In the genomic region with DNA sequence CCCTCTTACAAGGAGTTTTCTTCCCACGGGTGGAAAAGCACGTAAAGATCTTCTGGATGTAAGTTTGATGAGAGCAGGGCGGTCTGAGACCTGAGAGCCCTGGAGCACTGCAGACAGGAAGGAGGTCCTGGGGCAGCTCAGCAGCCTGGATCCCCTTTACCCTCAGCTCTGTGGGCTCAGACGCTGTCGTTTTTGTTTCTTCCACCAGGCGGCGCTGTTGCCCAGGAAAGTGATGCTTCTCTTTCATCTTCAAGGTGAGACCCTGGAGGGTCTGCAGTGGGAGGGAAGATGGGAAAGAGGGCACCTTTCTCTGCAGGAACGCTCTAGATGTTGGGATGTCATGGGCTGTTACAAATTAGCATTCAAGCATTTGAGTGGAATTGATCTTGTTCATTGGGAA, we compare ENCODE assay signal across 10 mouse cellular contexts. TPM values are rescaled to one million over a fixed set of nuclear protein-coding genes. Genes with fewer than 3 reads are reported as not detected.
DNase-seq lines count a peak whose midpoint lies in the region; ATAC-seq and TF ChIP-seq lines count a peak whose summit lies in the region.
"Not testable (repeated sequence)": the region's sequence is repeated elsewhere in the genome, so short reads cannot be mapped to it uniquely, and the experiment has no call there.
"Had no signal": no experiment of that assay in that cellular context is flagged by ENCODE, and none has a peak within 500 bp of the region (broad histone marks: within the 10 kb centered on the region; RNA-seq: fewer than 3 reads in every experiment).

No protein-coding gene starts in this region.

- peak; percentile 38 for DNase-seq in CH12.LX (ENCODE audit: extremely low read depth)
- DNase-seq in embryonic facial prominence, embryonic 10.5 days (ENCODE audit: low spot score), result peak; percentile 74
- DNase-seq in hindbrain, embryonic 11.5 days (ENCODE audit: low spot score), result peak; percentile 82
- peak; percentile 70 for DNase-seq in left cerebral cortex, postnatal 4 days
- DNase-seq in retina, postnatal 7 days (ENCODE audit: low read depth, low spot score), result peak; percentile 35
- DNase-seq in thymus, postnatal 36 days, result peak; percentile 31 to 43

- in situ Hi-C loops in CH12.LX (cut with MboI; ENCODE audit: low pct_ligation_motif_present, low pct_unique_long_range_greater_than_20kb, low sequenced_read_pairs), result not testable (repeated sequence)

- TF ChIP-seq EP300 in CH12.LX (IDR thresholded peaks at IDR 0.05; ENCODE audit: low read length), result not testable (repeated sequence)

- not testable (repeated sequence) for H3K4me2 ChIP-seq in CH12.LX (ENCODE audit: insufficient read depth, low read depth, poor library complexity, severe bottlenecking); hindbrain, embryonic 11.5 days (replicated peaks; ENCODE audit: low read depth, low read length)

- TF ChIP-seq CTCF in CH12.LX (conservative IDR thresholded peaks at IDR 0.05 in 1 of 2, IDR thresholded peaks at IDR 0.05 in 1 of 2; ENCODE audit: low read depth in 2 of 2, low read length in 2 of 2), result peak; percentile 59 to 79
- TF ChIP-seq CTCF in bone marrow, adult 2 months (IDR thresholded peaks at IDR 0.05; ENCODE audit: control insufficient read depth, insufficient read depth, low read length), result peak; percentile 60

- not testable (repeated sequence) for H3K4me1 ChIP-seq in CH12.LX (ENCODE audit: control insufficient read depth in 1 of 2, insufficient read depth in 2 of 2); bone marrow, adult 2 months (ENCODE audit: control insufficient read depth, insufficient read depth, low read length); embryonic facial prominence, embryonic 10.5 days; hindbrain, embryonic 11.5 days (replicated peaks; ENCODE audit: control insufficient read depth, insufficient read depth, low read length)

- H3K27ac ChIP-seq in CH12.LX (ENCODE audit: insufficient read depth, low read depth); bone marrow, adult 2 months (ENCODE audit: control insufficient read depth, insufficient read depth, low read depth, low read length, poor library complexity); embryonic facial prominence, embryonic 10.5 days (replicated peaks); hindbrain, embryonic 11.5 days (ENCODE audit: low read depth, low read length): not testable (repeated sequence)

- H3K36me3 ChIP-seq in CH12.LX (replicated peaks in 1 of 2; ENCODE audit: control insufficient read depth in 1 of 2, insufficient read depth in 1 of 2, low read length in 1 of 2); embryonic facial prominence, embryonic 10.5 days (replicated peaks); hindbrain, embryonic 11.5 days (ENCODE audit: control insufficient read depth, insufficient read depth, low read length): not testable (repeated sequence)

- not testable (repeated sequence) for H3K9me3 ChIP-seq in CH12.LX (replicated peaks; ENCODE audit: low read length); embryonic facial prominence, embryonic 10.5 days; hindbrain, embryonic 11.5 days (ENCODE audit: control insufficient read depth, low read length)

- intact Hi-C loops in left cerebral cortex, postnatal 4 days (cut with DNase I), result not testable (repeated sequence)

- not testable (repeated sequence) for H3K79me2 ChIP-seq in CH12.LX (replicated peaks; ENCODE audit: control insufficient read depth, extremely low read depth, insufficient read depth, poor library complexity, severe bottlenecking)

- H3K27me3 ChIP-seq in CH12.LX (replicated peaks); hindbrain, embryonic 11.5 days (ENCODE audit: control insufficient read depth, insufficient read depth, low read length): not testable (repeated sequence)
- H3K27me3 ChIP-seq in embryonic facial prominence, embryonic 10.5 days (replicated peaks; ENCODE audit: low read depth, poor library complexity, severe bottlenecking), result peaks cover 32% of the 10 kb centered on the region

- ATAC-seq in hindbrain, embryonic 11.5 days (ENCODE audit: low FRiP score), result not testable (repeated sequence)
- 0 out of 2 replicates have a peak, but pooled peaks have one; percentile 23 for ATAC-seq in megakaryocyte progenitor cell, adult 5-6 weeks (replicated peaks; ENCODE audit: poor library complexity)

- 8% methylated on average over 8 of the region's 8 CpGs for WGBS in bone marrow, adult 2 months
- 10% methylated on average over 8 of the region's 8 CpGs for WGBS in embryonic facial prominence, embryonic 10.5 days
- WGBS in hindbrain, embryonic 11.5 days, result 7% methylated on average over 8 of the region's 8 CpGs

- dilution Hi-C loops in CH12.LX (cut with MboI; ENCODE audit: extremely low pct_ligation_motif_present, extremely low pct_unique_long_range_greater_than_20kb, low sequenced_read_pairs), result not testable (repeated sequence)

- not testable (repeated sequence) for H3K9ac ChIP-seq in CH12.LX (ENCODE audit: insufficient read depth, low read depth); hindbrain, embryonic 11.5 days (ENCODE audit: low read depth, low read length)

- peak; percentile 41 for TF ChIP-seq RAD21 in CH12.LX (IDR thresholded peaks at IDR 0.05; ENCODE audit: low read depth, low read length)

- H3K4me3 ChIP-seq in CH12.LX (replicated peaks in 1 of 3; ENCODE audit: low read depth in 2 of 3, low read length in 2 of 3, poor library complexity in 1 of 3); bone marrow, adult 2 months (replicated peaks; ENCODE audit: control insufficient read depth, low read depth, low read length); embryonic facial prominence, embryonic 10.5 days; hindbrain, embryonic 11.5 days (ENCODE audit: low read depth, low read length): not testable (repeated sequence)

- TF ChIP-seq POLR2A in CH12.LX (IDR thresholded peaks at IDR 0.05; ENCODE audit: low read depth, low read length); bone marrow, adult 2 months (IDR thresholded peaks at IDR 0.05; ENCODE audit: borderline replicate concordance, control insufficient read depth, low read depth, low read length): not testable (repeated sequence)

TF ChIP-seq in CH12.LX, 34 proteins besides CTCF, POLR2A, EP300 and RAD21:
- peak; percentile 26; the same call in 1 of the 2 replicates for TF ChIP-seq SMC3 (IDR thresholded peaks at IDR 0.05; ENCODE audit: low read depth, low read length)

RNA-seq across cellular contexts. Expression of a gene that starts 4.1 kb away (rescaled TPM):
- 48.5 and 66.0 TPM in 2 replicates for total RNA-seq in CH12.LX (2012; rRNA removed)
- 30.9 and 40.9 TPM in 2 replicates for total RNA-seq in CH12.LX (2014; rRNA removed)
- 104 and 117 TPM in 2 replicates for polyA plus RNA-seq in CH12.LX (2012; ENCODE audit: insufficient read length, low read depth)
- polyA plus RNA-seq in bone marrow, adult 2 months (2011; ENCODE audit: insufficient read depth, insufficient read length, low replicate concordance, missing spikeins), result 43.9 and 101 TPM in 2 replicates
- 12.2 and 12.9 TPM in 2 replicates for polyA plus RNA-seq in embryonic facial prominence, embryonic 10.5 days (2016; fragmentation: Nextera tagmentation; extraction: Ambion mirVana)
- polyA plus RNA-seq in hindbrain, embryonic 11.5 days (2014; fragmentation: Nextera tagmentation; extraction: Ambion mirVana), result 7.0 and 8.7 TPM in 2 replicates
- under 1 TPM; 0.36 to 0.66 TPM for total RNA-seq in left cerebral cortex, postnatal 4 days (2021)
- 41.7 and 63.1 TPM in 2 replicates for total RNA-seq in megakaryocyte progenitor cell, adult 5-6 weeks (2015)
- total RNA-seq in megakaryocyte progenitor cell, adult 5-6 weeks (2017), result 23.7 and 30.0 TPM in 2 replicates

RNA-seq across cellular contexts. Expression of a gene that starts 10.2 kb away (rescaled TPM):
- total RNA-seq in CH12.LX (2012; rRNA removed) (41.0 and 54.3 TPM in 2 replicates), CH12.LX (2014; rRNA removed) (79.7 and 90.3 TPM in 2 replicates)
- polyA plus RNA-seq in CH12.LX (2012; ENCODE audit: insufficient read length, low read depth), result 122 and 141 TPM in 2 replicates
- polyA plus RNA-seq in bone marrow, adult 2 months (2011; ENCODE audit: insufficient read depth, insufficient read length, low replicate concordance, missing spikeins), result 52.3 and 95.2 TPM in 2 replicates
- polyA plus RNA-seq in embryonic facial prominence, embryonic 10.5 days (2016; fragmentation: Nextera tagmentation; extraction: Ambion mirVana), result 1.5 and 1.6 TPM in 2 replicates
- 0.46 and 0.60 TPM in 2 replicates for polyA plus RNA-seq in hindbrain, embryonic 11.5 days (2014; fragmentation: Nextera tagmentation; extraction: Ambion mirVana)
- total RNA-seq in left cerebral cortex, postnatal 4 days (2021), result under 1 TPM; 0.18 to 0.36 TPM
- total RNA-seq in megakaryocyte progenitor cell, adult 5-6 weeks (2015), result 23.3 and 37.3 TPM in 2 replicates
- total RNA-seq in megakaryocyte progenitor cell, adult 5-6 weeks (2017), result 25.6 and 40.7 TPM in 2 replicates
- total RNA-seq: left cerebral cortex, postnatal 10 days had no signal

RNA-seq across cellular contexts. Expression of a gene that starts 35.1 kb away (rescaled TPM):
- total RNA-seq in CH12.LX (2012; rRNA removed), result 2.2 and 2.4 TPM in 2 replicates
- total RNA-seq in CH12.LX (2014; rRNA removed), result 0.62 and 0.93 TPM in 2 replicates
- 60.0 and 83.0 TPM in 2 replicates for polyA plus RNA-seq in CH12.LX (2012; ENCODE audit: insufficient read length, low read depth)
- 28.2 and 68.7 TPM in 2 replicates for polyA plus RNA-seq in bone marrow, adult 2 months (2011; ENCODE audit: insufficient read depth, insufficient read length, low replicate concordance, missing spikeins)
- polyA plus RNA-seq in embryonic facial prominence, embryonic 10.5 days (2016; fragmentation: Nextera tagmentation; extraction: Ambion mirVana), result 0.39 and 0.57 TPM in 2 replicates
- 0.15 TPM in 1 of 2 replicates, not detected in the other for polyA plus RNA-seq in hindbrain, embryonic 11.5 days (2014; fragmentation: Nextera tagmentation; extraction: Ambion mirVana)
- total RNA-seq in left cerebral cortex, postnatal 4 days (2021), result under 1 TPM; 0.16 to 0.20 TPM
- 0.64 and 0.78 TPM in 2 replicates for total RNA-seq in megakaryocyte progenitor cell, adult 5-6 weeks (2015)
- 0.30 and 0.71 TPM in 2 replicates for total RNA-seq in megakaryocyte progenitor cell, adult 5-6 weeks (2017)
- total RNA-seq: left cerebral cortex, postnatal 10 days had no signal
- polyA plus RNA-seq: neural tube, embryonic 13.5 days had no signal

RNA-seq across cellular contexts. Expression of a gene that starts 55.4 kb away (rescaled TPM):
- total RNA-seq in CH12.LX (2012; rRNA removed), result 127 and 165 TPM in 2 replicates
- total RNA-seq in CH12.LX (2014; rRNA removed), result 116 and 128 TPM in 2 replicates
- polyA plus RNA-seq in CH12.LX (2012; ENCODE audit: insufficient read length, low read depth), result 157 and 181 TPM in 2 replicates
- 62.5 and 82.4 TPM in 2 replicates for polyA plus RNA-seq in bone marrow, adult 2 months (2011; ENCODE audit: insufficient read depth, insufficient read length, low replicate concordance, missing spikeins)
- polyA plus RNA-seq in embryonic facial prominence, embryonic 10.5 days (2016; fragmentation: Nextera tagmentation; extraction: Ambion mirVana), result 1.5 and 1.6 TPM in 2 replicates
- 1.5 and 2.4 TPM in 2 replicates for polyA plus RNA-seq in hindbrain, embryonic 11.5 days (2014; fragmentation: Nextera tagmentation; extraction: Ambion mirVana)
- 1 to 10 TPM; 1.6 TPM for total RNA-seq in left cerebral cortex, postnatal 4 days (2021)
- 10.6 and 18.1 TPM in 2 replicates for total RNA-seq in megakaryocyte progenitor cell, adult 5-6 weeks (2015)
- 24.4 and 31.4 TPM in 2 replicates for total RNA-seq in megakaryocyte progenitor cell, adult 5-6 weeks (2017)

Comparison
In these comparisons a context has a peak if more than half of its experiments do, and no peak if none do; other contexts are left out.
1. RNA of a gene that starts 10.2 kb away (polyA plus RNA-seq): 122 to 141 TPM in CH12.LX and 52.3 to 95.2 TPM in bone marrow, adult 2 months; 1.5 to 1.6 TPM in embryonic facial prominence, embryonic 10.5 days and 0.46 to 0.60 TPM in hindbrain, embryonic 11.5 days; every median in the first group is over 10 times any median in the second.
2. RNA of a gene that starts 35.1 kb away (polyA plus RNA-seq): 28.2 to 68.7 TPM in bone marrow, adult 2 months and 60.0 to 83.0 TPM in CH12.LX; 0.39 to 0.57 TPM in embryonic facial prominence, embryonic 10.5 days and 0.15 TPM in hindbrain, embryonic 11.5 days; every median in the first group is over 10 times any median in the second.
3. Peak in every context shown above with its lines, with median percentiles within 50 percentile points of each other: DNase-seq.